Mouse (Mus musculus): ENCODE results near the gene Emg1. TPM values are rescaled to one million over a fixed set of nuclear protein-coding genes. Genes with fewer than 3 reads are reported as not detected.
A peak's percentile ranks its signal among the peaks of the same experiment; 100 is the strongest.

Emg1 gene
- 368 and 388 TPM in 2 replicates for polyA plus RNA-seq (2015; fragmentation: Nextera tagmentation; extraction: Ambion mirVana)

GRCm38 (mm10) chr6:124711824-124712782, at the start of gene Emg1, which contains the start of gene Phb2:
Gene Emg1, minus strand, starts transcription at chr6:124712178.
Gene Phb2, plus strand, starts transcription at chr6:124712336.
- peak; percentile 98 for DNase-seq (ENCODE audit: low spot score)

GRCm38 (mm10) chr6:124759259-124759658, 47.3 kb upstream of the Emg1 start:
- DNase-seq (ENCODE audit: low spot score), result peak; percentile 88

GRCm38 (mm10) chr6:124758849-124759232, 46.9 kb upstream of the Emg1 start:
- DNase-seq (ENCODE audit: low spot score), result no peak

GRCm38 (mm10) chr6:124757909-124758848, 46.2 kb upstream of the Emg1 start:
- no peak for DNase-seq (ENCODE audit: low spot score)

GRCm38 (mm10) chr6:124757351-124757880, 45.4 kb upstream of the Emg1 start:
- no peak for DNase-seq (ENCODE audit: low spot score)

- peak; percentile 40 for DNase-seq (ENCODE audit: low spot score)
Observed at GRCm38 (mm10) chr6:124756652-124757350, 44.8 kb upstream of the Emg1 start.

- DNase-seq (ENCODE audit: low spot score), result no peak
Observed at GRCm38 (mm10) chr6:124755831-124756595, 44.0 kb upstream of the Emg1 start, which contains the start of the genes Gm45234 and Atn1. Gene Gm45234, minus strand, starts transcription at chr6:124756021. Gene Atn1, minus strand, starts transcription at chr6:124756524.

GRCm38 (mm10) chr6:124755306-124755705, 43.3 kb upstream of the Emg1 start:
- DNase-seq (ENCODE audit: low spot score), result no peak

- no peak for DNase-seq (ENCODE audit: low spot score)
Observed at GRCm38 (mm10) chr6:124753861-124754260, 41.9 kb upstream of the Emg1 start.

- DNase-seq (ENCODE audit: low spot score), result peak; percentile 55
Observed at GRCm38 (mm10) chr6:124750405-124750804, 38.4 kb upstream of the Emg1 start.

GRCm38 (mm10) chr6:124746654-124747632, 35.0 kb upstream of the Emg1 start:
- no peak for DNase-seq (ENCODE audit: low spot score)

- no peak for DNase-seq (ENCODE audit: low spot score)
Observed at GRCm38 (mm10) chr6:124746296-124746605, 34.3 kb upstream of the Emg1 start.

- DNase-seq (ENCODE audit: low spot score), result peak; percentile 96
Observed at GRCm38 (mm10) chr6:124745490-124746295, 33.7 kb upstream of the Emg1 start.

- no peak for DNase-seq (ENCODE audit: low spot score)
Observed at GRCm38 (mm10) chr6:124744755-124745321, 32.9 kb upstream of the Emg1 start.

- no peak for DNase-seq (ENCODE audit: low spot score)
Observed at GRCm38 (mm10) chr6:124743647-124744046, 31.7 kb upstream of the Emg1 start.

- DNase-seq (ENCODE audit: low spot score), result no peak
Observed at GRCm38 (mm10) chr6:124742839-124743514, 31.0 kb upstream of the Emg1 start.

- no peak for DNase-seq (ENCODE audit: low spot score)
Observed at GRCm38 (mm10) chr6:124741842-124742241, 29.9 kb upstream of the Emg1 start.

Data from thymus, postnatal 0 days (tissue).